17 mouse cellular contexts compared by ENCODE assay signal in genomic region chr3:146741158-146741557, GRCm38 (mm10). TPM values are rescaled to one million over a fixed set of nuclear protein-coding genes. Genes with fewer than 3 reads are reported as not detected.
DNase-seq lines count a peak whose midpoint lies in the region; ATAC-seq lines count a peak whose summit lies in the region.
"Had no signal": no experiment of that assay in that cellular context is flagged by ENCODE, and none has a peak within 500 bp of the region (broad histone marks: within the 10 kb centered on the region; RNA-seq: fewer than 3 reads in every experiment).

No protein-coding gene starts in this region.

- no peak for DNase-seq in hindbrain, embryonic 11.5 days (ENCODE audit: low spot score)
- no peak for DNase-seq in adrenal gland, adult 8-10 months
- no peak for DNase-seq in B cell, adult 2 months
- DNase-seq in right cerebral cortex, postnatal 10 days (ENCODE audit: low spot score in 2 of 2): no peak
- DNase-seq: adrenal gland, postnatal 25 days; cerebellum, adult 18-20 months; heart, postnatal 4 days; kidney, adult 8-10 months; kidney, postnatal 36 days had no signal

- H3K27me3 ChIP-seq in hindbrain, embryonic 15.5 days: no peaks in the 10 kb centered on the region
- H3K27me3 ChIP-seq in hindbrain, embryonic 11.5 days (ENCODE audit: control insufficient read depth, insufficient read depth, low read length): no peaks in the 10 kb centered on the region
- no peaks in the 10 kb centered on the region for H3K27me3 ChIP-seq in forebrain, embryonic 15.5 days
- H3K27me3 ChIP-seq in liver, embryonic 12.5 days (replicated peaks): no peaks in the 10 kb centered on the region
- H3K27me3 ChIP-seq in midbrain, embryonic 13.5 days: no peaks in the 10 kb centered on the region

- no peaks in the 10 kb centered on the region for H3K9me3 ChIP-seq in hindbrain, embryonic 15.5 days
- no peaks in the 10 kb centered on the region for H3K9me3 ChIP-seq in hindbrain, embryonic 11.5 days (ENCODE audit: control insufficient read depth, low read length)
- H3K9me3 ChIP-seq in forebrain, embryonic 15.5 days: no peaks in the 10 kb centered on the region
- no peaks in the 10 kb centered on the region for H3K9me3 ChIP-seq in liver, embryonic 12.5 days (replicated peaks)
- no peaks in the 10 kb centered on the region for H3K9me3 ChIP-seq in midbrain, embryonic 13.5 days

- H3K4me1 ChIP-seq in hindbrain, embryonic 15.5 days (replicated peaks): peaks cover 4% of the 10 kb centered on the region; the same call in 1 of the 2 replicates
- no peaks in the 10 kb centered on the region for H3K4me1 ChIP-seq in hindbrain, embryonic 11.5 days (replicated peaks; ENCODE audit: control insufficient read depth, insufficient read depth, low read length)
- H3K4me1 ChIP-seq in forebrain, embryonic 15.5 days: no peaks in the 10 kb centered on the region
- peaks cover 11% of the 10 kb centered on the region for H3K4me1 ChIP-seq in liver, embryonic 12.5 days
- H3K4me1 ChIP-seq in midbrain, embryonic 13.5 days (replicated peaks): peaks cover 3% of the 10 kb centered on the region; the same call in 1 of the 2 replicates

- 0 out of 2 replicates have a peak overlapping the region, but pooled peaks have one; percentile 10 for H3K27ac ChIP-seq in hindbrain, embryonic 15.5 days (replicated peaks)
- H3K27ac ChIP-seq in hindbrain, embryonic 11.5 days (ENCODE audit: low read depth, low read length): no peak overlapping the region
- H3K27ac ChIP-seq in forebrain, embryonic 15.5 days (replicated peaks): no peak overlapping the region
- no peak overlapping the region for H3K27ac ChIP-seq in liver, embryonic 12.5 days
- peak overlapping the region; percentile 72 for H3K27ac ChIP-seq in midbrain, embryonic 13.5 days

- no peak overlapping the region for H3K4me3 ChIP-seq in hindbrain, embryonic 15.5 days
- no peak overlapping the region for H3K4me3 ChIP-seq in hindbrain, embryonic 11.5 days (ENCODE audit: low read depth, low read length)
- no peak overlapping the region for H3K4me3 ChIP-seq in forebrain, embryonic 15.5 days
- no peak overlapping the region for H3K4me3 ChIP-seq in liver, embryonic 12.5 days
- no peak overlapping the region for H3K4me3 ChIP-seq in midbrain, embryonic 13.5 days (replicated peaks)

- 0 out of 2 replicates have a peak, but pooled peaks have one; percentile 34 for ATAC-seq in hindbrain, embryonic 15.5 days (ENCODE audit: low FRiP score, low read depth)
- no peak for ATAC-seq in hindbrain, embryonic 11.5 days (ENCODE audit: low FRiP score)
- ATAC-seq in forebrain, embryonic 15.5 days (replicated peaks): 0 out of 2 replicates have a peak, but pooled peaks have one; percentile 46
- ATAC-seq in liver, embryonic 12.5 days: peak; percentile 80
- 0 out of 2 replicates have a peak, but pooled peaks have one; percentile 48 for ATAC-seq in midbrain, embryonic 13.5 days
- ATAC-seq: lung, postnatal 0 days had no signal

- H3K4me2 ChIP-seq in hindbrain, embryonic 15.5 days: no peak overlapping the region
- no peak overlapping the region for H3K4me2 ChIP-seq in hindbrain, embryonic 11.5 days (replicated peaks; ENCODE audit: low read depth, low read length)
- H3K4me2 ChIP-seq in forebrain, embryonic 15.5 days (replicated peaks): no peak overlapping the region
- no peak overlapping the region for H3K4me2 ChIP-seq in liver, embryonic 12.5 days
- no peak overlapping the region for H3K4me2 ChIP-seq in midbrain, embryonic 13.5 days (replicated peaks)

- H3K36me3 ChIP-seq in hindbrain, embryonic 15.5 days: peaks cover 62% of the 10 kb centered on the region
- no peaks in the 10 kb centered on the region for H3K36me3 ChIP-seq in hindbrain, embryonic 11.5 days (ENCODE audit: control insufficient read depth, insufficient read depth, low read length)
- H3K36me3 ChIP-seq in forebrain, embryonic 15.5 days: peaks cover 44% of the 10 kb centered on the region
- H3K36me3 ChIP-seq in liver, embryonic 12.5 days: peaks cover 40% of the 10 kb centered on the region
- H3K36me3 ChIP-seq in midbrain, embryonic 13.5 days: peaks cover 60% of the 10 kb centered on the region

- 93% methylated on average over 5 of the region's 5 CpGs for WGBS in hindbrain, embryonic 15.5 days
- WGBS in hindbrain, embryonic 11.5 days: 96% methylated on average over 5 of the region's 5 CpGs
- 93% methylated on average over 5 of the region's 5 CpGs for WGBS in forebrain, embryonic 15.5 days
- 61% methylated on average over 5 of the region's 5 CpGs for WGBS in liver, embryonic 12.5 days (ENCODE audit: insufficient replicate concordance)
- 94% methylated on average over 5 of the region's 5 CpGs for WGBS in midbrain, embryonic 13.5 days

- no peak overlapping the region for H3K9ac ChIP-seq in hindbrain, embryonic 15.5 days
- no peak overlapping the region for H3K9ac ChIP-seq in hindbrain, embryonic 11.5 days (ENCODE audit: low read depth, low read length)
- H3K9ac ChIP-seq in forebrain, embryonic 15.5 days (replicated peaks): no peak overlapping the region
- no peak overlapping the region for H3K9ac ChIP-seq in liver, embryonic 12.5 days
- H3K9ac ChIP-seq in midbrain, embryonic 13.5 days (replicated peaks): no peak overlapping the region

RNA-seq across cellular contexts. Expression of gene Samd13, which starts 55.8 kb away (rescaled TPM):
- 0.30 and 0.72 TPM in 2 replicates for polyA plus RNA-seq in hindbrain, embryonic 15.5 days (2015; fragmentation: Nextera tagmentation; extraction: Ambion mirVana)
- polyA plus RNA-seq in hindbrain, embryonic 11.5 days (2014; fragmentation: Nextera tagmentation; extraction: Ambion mirVana): 0.56 and 0.60 TPM in 2 replicates
- polyA plus RNA-seq in forebrain, embryonic 15.5 days (2015; fragmentation: Nextera tagmentation; extraction: Ambion mirVana): 0.34 and 0.48 TPM in 2 replicates
- polyA plus RNA-seq in liver, embryonic 12.5 days (2016; fragmentation: Nextera tagmentation; extraction: Ambion mirVana): 0.32 and 0.46 TPM in 2 replicates
- 0.52 and 0.63 TPM in 2 replicates for polyA plus RNA-seq in midbrain, embryonic 13.5 days (2015; fragmentation: Nextera tagmentation; extraction: Ambion mirVana)
- 1 to 10 TPM in 1 of 4 experiments, under 1 TPM in 3; 0.42 to 1.3 (median 0.68) TPM for total RNA-seq in adrenal gland, adult 8-10 months (2022)
- total RNA-seq: left cerebral cortex, postnatal 14 days; neutrophil, adult 5-6 weeks had no signal
- polyA plus RNA-seq: small intestine, adult 2 months had no signal

Comparison
In these comparisons a context has a peak if more than half of its experiments do, and no peak if none do; other contexts are left out.
1. H3K27ac ChIP-seq: peak in hindbrain, embryonic 15.5 days (single experiment) and midbrain, embryonic 13.5 days (single experiment); none in hindbrain, embryonic 11.5 days (single experiment), forebrain, embryonic 15.5 days (single experiment) and liver, embryonic 12.5 days (single experiment).